Mouse (Mus musculus): ENCODE data around the gene Thtpa.

DNA sequence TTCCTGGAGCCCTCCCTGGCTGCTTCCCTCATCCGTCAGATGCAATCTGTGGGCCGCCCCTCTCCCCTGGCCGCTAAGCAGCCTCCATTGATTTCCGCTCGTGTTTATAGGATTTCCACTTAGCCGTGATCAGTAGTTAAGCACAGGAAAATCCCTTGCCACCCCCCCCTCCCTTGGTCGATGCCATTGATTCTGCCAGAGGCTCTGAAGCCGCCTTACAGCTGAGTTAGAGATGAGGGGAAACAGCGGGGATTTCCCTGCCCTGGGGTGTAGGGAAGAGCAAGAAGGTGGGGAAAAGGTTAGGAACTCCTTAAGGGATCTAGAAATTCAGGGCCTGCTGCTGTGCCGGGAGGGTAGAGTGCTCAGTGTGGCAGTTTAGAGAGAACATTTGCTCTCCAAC is 3.1 kb downstream of the Thtpa start:
- TF ChIP-seq MYOG (IDR thresholded peaks at IDR 0.05; ENCODE audit: control insufficient read depth, extremely low read depth, insufficient read length) (no peak), CTCF (IDR thresholded peaks at IDR 0.05; ENCODE audit: control insufficient read depth, insufficient read depth, insufficient read length) (no peak), CEBPB (IDR thresholded peaks at IDR 0.05; ENCODE audit: low read depth) (no peak)
